9 mouse cellular contexts compared by ENCODE assay signal in the genomic region with DNA sequence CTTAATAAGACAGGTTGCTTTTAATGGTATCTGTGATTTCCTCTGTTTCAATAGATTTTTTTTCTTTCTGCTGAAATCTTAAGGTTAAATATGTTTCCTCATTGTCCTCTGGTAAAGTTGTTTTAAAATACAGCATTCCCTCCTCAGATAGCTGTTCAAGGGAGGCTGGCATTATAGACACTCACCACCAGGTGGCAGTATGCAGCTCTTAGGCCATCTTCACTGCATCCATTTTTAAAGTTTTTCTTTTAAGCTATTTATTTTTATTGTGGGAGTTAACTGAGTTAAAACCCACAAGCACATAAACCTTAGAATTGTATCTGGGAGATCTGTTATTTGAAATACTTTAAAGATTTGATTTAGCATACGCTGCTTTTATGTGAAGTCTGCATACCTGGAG. TPM values are rescaled to one million over a fixed set of nuclear protein-coding genes. Genes with fewer than 3 reads are reported as not detected.
DNase-seq lines count a peak whose midpoint lies in the region; ATAC-seq and TF ChIP-seq lines count a peak whose summit lies in the region.
"Had no signal": no experiment of that assay in that cellular context is flagged by ENCODE, and none has a peak within 500 bp of the region (broad histone marks: within the 10 kb centered on the region; RNA-seq: fewer than 3 reads in every experiment).

No protein-coding gene starts in this region.

- no peaks in the 10 kb centered on the region for H3K9me3 ChIP-seq in midbrain, embryonic 11.5 days (ENCODE audit: control insufficient read depth, low read length)
- no peaks in the 10 kb centered on the region for H3K9me3 ChIP-seq in midbrain, embryonic 16.5 days (replicated peaks; ENCODE audit: control insufficient read depth, low read length, poor library complexity, severe bottlenecking)
- no peaks in the 10 kb centered on the region for H3K9me3 ChIP-seq in embryonic facial prominence, embryonic 11.5 days (replicated peaks; ENCODE audit: control insufficient read depth, low read length)
- no peaks in the 10 kb centered on the region for H3K9me3 ChIP-seq in liver, embryonic 14.5 days (ENCODE audit: control insufficient read depth, low read length)
- H3K9me3 ChIP-seq: neural tube, embryonic 13.5 days had no signal

- 87% methylated on average over 1 of the region's 1 CpGs for WGBS in midbrain, embryonic 11.5 days
- 93% methylated on average over 1 of the region's 1 CpGs for WGBS in midbrain, embryonic 16.5 days
- WGBS in embryonic facial prominence, embryonic 11.5 days = 94% methylated on average over 1 of the region's 1 CpGs
- WGBS in liver, embryonic 14.5 days (ENCODE audit: insufficient replicate concordance) = 78% methylated on average over 1 of the region's 1 CpGs

- TF ChIP-seq CTCF in liver, embryonic 14.5 days (IDR thresholded peaks at IDR 0.05; ENCODE audit: low read depth) = peak; percentile 72

- no peak for TF ChIP-seq EP300 in liver, embryonic 14.5 days (IDR thresholded peaks at IDR 0.05; ENCODE audit: low read depth)

- H3K4me1 ChIP-seq in midbrain, embryonic 11.5 days (ENCODE audit: control insufficient read depth, insufficient read depth, low read length) = no peaks in the 10 kb centered on the region
- no peaks in the 10 kb centered on the region for H3K4me1 ChIP-seq in midbrain, embryonic 16.5 days (ENCODE audit: control insufficient read depth, insufficient read depth, low read length)
- H3K4me1 ChIP-seq in embryonic facial prominence, embryonic 11.5 days (ENCODE audit: control insufficient read depth, insufficient read depth, low read length) = no peaks in the 10 kb centered on the region
- H3K4me1 ChIP-seq in liver, embryonic 14.5 days (replicated peaks; ENCODE audit: control insufficient read depth in 2 of 2, insufficient read depth in 2 of 2, low read length in 1 of 2) = no peaks in the 10 kb centered on the region
- H3K4me1 ChIP-seq: neural tube, embryonic 13.5 days had no signal

- DNase-seq in gastrocnemius, adult 18-20 months (ENCODE audit: low spot score) = peak; percentile 28
- DNase-seq in gastrocnemius, postnatal 25 days = no peak
- peak; percentile 94 for DNase-seq in midbrain, embryonic 11.5 days (ENCODE audit: low spot score, missing footprints)
- peak; percentile 50 for DNase-seq in ZHBTc4 (ENCODE audit: low read depth, low spot score)
- DNase-seq in embryonic facial prominence, embryonic 11.5 days (ENCODE audit: low spot score) = peak; percentile 68
- DNase-seq in liver, embryonic 14.5 days (ENCODE audit: low read depth in 3 of 3, low spot score in 3 of 3) = no peak
- peak; percentile 47 for DNase-seq in thymus, postnatal 0 days (ENCODE audit: low spot score)

- no peaks in the 10 kb centered on the region for H3K27me3 ChIP-seq in midbrain, embryonic 11.5 days (ENCODE audit: control insufficient read depth, insufficient read depth, low read length)
- no peaks in the 10 kb centered on the region for H3K27me3 ChIP-seq in midbrain, embryonic 16.5 days (ENCODE audit: control insufficient read depth, insufficient read depth, low read depth, low read length)
- H3K27me3 ChIP-seq in embryonic facial prominence, embryonic 11.5 days (ENCODE audit: control insufficient read depth, insufficient read depth, low read length) = no peaks in the 10 kb centered on the region
- no peaks in the 10 kb centered on the region for H3K27me3 ChIP-seq in liver, embryonic 14.5 days (ENCODE audit: control insufficient read depth, insufficient read depth, low read length)
- H3K27me3 ChIP-seq: neural tube, embryonic 13.5 days had no signal

- H3K4me3 ChIP-seq in midbrain, embryonic 11.5 days (ENCODE audit: low read depth, low read length) = no peak overlapping the region
- H3K4me3 ChIP-seq in midbrain, embryonic 16.5 days (ENCODE audit: low read depth, low read length) = no peak overlapping the region
- H3K4me3 ChIP-seq in embryonic facial prominence, embryonic 11.5 days (ENCODE audit: low read depth, low read length) = no peak overlapping the region
- no peak overlapping the region for H3K4me3 ChIP-seq in liver, embryonic 14.5 days (ENCODE audit: insufficient read depth in 1 of 2, low read depth in 2 of 2, low read length in 2 of 2)
- H3K4me3 ChIP-seq: neural tube, embryonic 13.5 days had no signal

- peak; percentile 55; the same call in 1 of the 2 replicates for ATAC-seq in midbrain, embryonic 11.5 days (ENCODE audit: low FRiP score)
- ATAC-seq in midbrain, embryonic 16.5 days = no peak
- no peak for ATAC-seq in embryonic facial prominence, embryonic 11.5 days (replicated peaks; ENCODE audit: insufficient number of reproducible peaks, low FRiP score, low TSS enrichment, low read depth)
- no peak for ATAC-seq in liver, embryonic 14.5 days (ENCODE audit: insufficient read depth)

- H3K27ac ChIP-seq in midbrain, embryonic 11.5 days (ENCODE audit: low read depth, low read length) = no peak overlapping the region
- H3K27ac ChIP-seq in midbrain, embryonic 16.5 days (ENCODE audit: low read length) = no peak overlapping the region
- no peak overlapping the region for H3K27ac ChIP-seq in embryonic facial prominence, embryonic 11.5 days (replicated peaks; ENCODE audit: low read depth, low read length)
- H3K27ac ChIP-seq in liver, embryonic 14.5 days = no peak overlapping the region
- H3K27ac ChIP-seq: neural tube, embryonic 13.5 days had no signal

- H3K9ac ChIP-seq in midbrain, embryonic 11.5 days (ENCODE audit: low read length) = no peak overlapping the region
- H3K9ac ChIP-seq in midbrain, embryonic 16.5 days (ENCODE audit: low read depth, low read length) = no peak overlapping the region
- H3K9ac ChIP-seq in embryonic facial prominence, embryonic 11.5 days (replicated peaks; ENCODE audit: low read length) = no peak overlapping the region
- no peak overlapping the region for H3K9ac ChIP-seq in liver, embryonic 14.5 days (replicated peaks)
- H3K9ac ChIP-seq: neural tube, embryonic 13.5 days had no signal

- no peaks in the 10 kb centered on the region for H3K36me3 ChIP-seq in midbrain, embryonic 11.5 days (ENCODE audit: control insufficient read depth, insufficient read depth, low read length)
- no peaks in the 10 kb centered on the region for H3K36me3 ChIP-seq in midbrain, embryonic 16.5 days (ENCODE audit: control insufficient read depth, insufficient read depth, low read length)
- H3K36me3 ChIP-seq in embryonic facial prominence, embryonic 11.5 days (replicated peaks; ENCODE audit: control insufficient read depth, insufficient read depth, low read depth, low read length) = no peaks in the 10 kb centered on the region
- no peaks in the 10 kb centered on the region for H3K36me3 ChIP-seq in liver, embryonic 14.5 days (replicated peaks; ENCODE audit: control insufficient read depth, insufficient read depth, low read depth)
- H3K36me3 ChIP-seq: neural tube, embryonic 13.5 days had no signal

- H3K4me2 ChIP-seq in midbrain, embryonic 11.5 days = no peak overlapping the region
- no peak overlapping the region for H3K4me2 ChIP-seq in midbrain, embryonic 16.5 days (ENCODE audit: low read length)
- no peak overlapping the region for H3K4me2 ChIP-seq in embryonic facial prominence, embryonic 11.5 days (ENCODE audit: low read depth, low read length)
- no peak overlapping the region for H3K4me2 ChIP-seq in liver, embryonic 14.5 days (ENCODE audit: low read depth)
- H3K4me2 ChIP-seq: neural tube, embryonic 13.5 days had no signal

RNA-seq across cellular contexts. Expression of gene Inpp4b, which starts 7.1 kb away (rescaled TPM):
- 10 to 100 TPM; 13.6 to 23.3 TPM for total RNA-seq in gastrocnemius, adult 18-20 months (2021)
- total RNA-seq in gastrocnemius, postnatal 25 days (2021) = 10 to 100 TPM; 18.6 to 20.3 TPM
- polyA plus RNA-seq in midbrain, embryonic 11.5 days (2014; fragmentation: Nextera tagmentation; extraction: Ambion mirVana) = 3.0 and 3.5 TPM in 2 replicates
- polyA plus RNA-seq in midbrain, embryonic 16.5 days (2015; fragmentation: Nextera tagmentation; extraction: Ambion mirVana) = 10.8 and 11.0 TPM in 2 replicates
- polyA plus RNA-seq in embryonic facial prominence, embryonic 11.5 days (2014; fragmentation: Nextera tagmentation; extraction: Ambion mirVana) = 7.8 and 10.0 TPM in 2 replicates
- 0.15 and 0.25 TPM in 2 replicates for polyA plus RNA-seq in liver, embryonic 14.5 days (2012; rRNA removed)
- 0.77 and 1.8 TPM in 2 replicates for polyA plus RNA-seq in liver, embryonic 14.5 days (2014; fragmentation: Nextera tagmentation; extraction: Ambion mirVana)
- polyA plus RNA-seq in thymus, postnatal 0 days (2015; fragmentation: Nextera tagmentation; extraction: Ambion mirVana) = 46.0 and 49.9 TPM in 2 replicates

Comparison
In these comparisons a context has a peak if more than half of its experiments do, and no peak if none do; other contexts are left out.
1. DNase-seq: peak in gastrocnemius, adult 18-20 months (single experiment), midbrain, embryonic 11.5 days (single experiment), ZHBTc4 (single experiment), embryonic facial prominence, embryonic 11.5 days (single experiment) and thymus, postnatal 0 days (single experiment); none in gastrocnemius, postnatal 25 days (single experiment) and liver, embryonic 14.5 days (0 of 3).